Comparison of ENCODE assay signal across 20 mouse cellular contexts in the genomic region with DNA sequence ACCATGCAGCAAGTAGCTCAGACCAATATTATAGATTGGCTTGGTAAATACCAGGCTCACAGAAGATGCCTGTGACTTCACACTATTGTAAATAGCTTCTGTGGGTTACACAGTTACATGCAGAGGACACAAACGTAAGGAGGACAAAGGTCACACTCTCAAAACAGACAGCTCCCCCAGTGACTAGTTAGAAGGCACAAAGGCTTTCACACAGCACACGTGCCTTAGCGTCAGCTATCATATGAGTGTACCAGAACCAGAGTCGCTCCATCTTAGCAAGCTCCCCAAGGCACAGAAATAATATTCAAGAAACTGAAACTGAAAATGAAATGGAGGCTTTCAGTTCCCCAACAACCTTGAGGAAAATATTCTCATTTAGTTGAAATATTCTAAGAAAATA. TPM values are rescaled to one million over a fixed set of nuclear protein-coding genes. Genes with fewer than 3 reads are reported as not detected.
DNase-seq lines count a peak whose midpoint lies in the region; ATAC-seq and TF ChIP-seq lines count a peak whose summit lies in the region.
"Had no signal": no experiment of that assay in that cellular context is flagged by ENCODE, and none has a peak within 500 bp of the region (broad histone marks: within the 10 kb centered on the region; RNA-seq: fewer than 3 reads in every experiment).

No protein-coding gene starts in this region.

- H3K36me3 ChIP-seq in CH12.LX (replicated peaks in 1 of 2; ENCODE audit: control insufficient read depth in 1 of 2, insufficient read depth in 1 of 2, low read length in 1 of 2), result no peaks in the 10 kb centered on the region
- H3K36me3 ChIP-seq in intestine, postnatal 0 days (ENCODE audit: control insufficient read depth, insufficient read depth), result no peaks in the 10 kb centered on the region
- H3K36me3 ChIP-seq in megakaryocyte, embryonic 14.5 days (replicated peaks; ENCODE audit: low read length), result no peaks in the 10 kb centered on the region
- H3K36me3 ChIP-seq: forebrain, embryonic 12.5 days; G1E; heart, embryonic 15.5 days; hindbrain, embryonic 10.5 days had no signal

- no peak for TF ChIP-seq CTCF in CH12.LX (conservative IDR thresholded peaks at IDR 0.05 in 1 of 2, IDR thresholded peaks at IDR 0.05 in 1 of 2; ENCODE audit: low read depth in 2 of 2, low read length in 2 of 2)
- TF ChIP-seq CTCF in intestine, postnatal 0 days (IDR thresholded peaks at IDR 0.05; ENCODE audit: low read depth), result no peak

- WGBS in intestine, postnatal 0 days, result 38% methylated on average over 4 of the region's 4 CpGs

- no peak overlapping the region for H3K9ac ChIP-seq in CH12.LX (ENCODE audit: insufficient read depth, low read depth)
- H3K9ac ChIP-seq in intestine, postnatal 0 days (ENCODE audit: low read depth, low read length), result no peak overlapping the region
- H3K9ac ChIP-seq: forebrain, embryonic 12.5 days; heart, embryonic 15.5 days had no signal

- H3K79me2 ChIP-seq in CH12.LX (replicated peaks; ENCODE audit: control insufficient read depth, extremely low read depth, insufficient read depth, poor library complexity, severe bottlenecking), result no peaks in the 10 kb centered on the region

- peak overlapping the region; percentile 16; the same call in 1 of the 2 replicates for H3K4me2 ChIP-seq in CH12.LX (ENCODE audit: insufficient read depth, low read depth, poor library complexity, severe bottlenecking)
- no peak overlapping the region for H3K4me2 ChIP-seq in intestine, postnatal 0 days (replicated peaks; ENCODE audit: low read depth)
- H3K4me2 ChIP-seq: forebrain, embryonic 12.5 days; heart, embryonic 15.5 days had no signal

- peak; percentile 47 for DNase-seq in A20 (ENCODE audit: low read depth, low spot score)
- peak; percentile 70 for DNase-seq in CH12.LX (ENCODE audit: extremely low read depth)
- no peak for DNase-seq in lung, postnatal 4 days
- no peak for DNase-seq in gastrocnemius, postnatal 10 days
- DNase-seq in adrenal gland, adult 8-10 months, result no peak
- DNase-seq in left cerebral cortex, postnatal 10 days (ENCODE audit: extremely low spot score in 1 of 2, low spot score in 2 of 2), result no peak
- DNase-seq: adrenal gland, postnatal 36 days; cerebellum, adult 18-20 months; cerebellum, postnatal 36 days; heart, adult 2 months; thymus, postnatal 4 days had no signal

- TF ChIP-seq RAD21 in CH12.LX (IDR thresholded peaks at IDR 0.05; ENCODE audit: low read depth, low read length), result no peak

- H3K4me3 ChIP-seq in CH12.LX (replicated peaks in 1 of 3; ENCODE audit: low read depth in 2 of 3, low read length in 2 of 3, poor library complexity in 1 of 3), result no peak overlapping the region
- no peak overlapping the region for H3K4me3 ChIP-seq in intestine, postnatal 0 days (ENCODE audit: low read depth, low read length)
- peak overlapping the region; percentile 48 for H3K4me3 ChIP-seq in megakaryocyte, embryonic 14.5 days (replicated peaks)
- H3K4me3 ChIP-seq: forebrain, embryonic 12.5 days; heart, adult 2 months; heart, embryonic 15.5 days; hindbrain, embryonic 10.5 days had no signal

- H3K4me1 ChIP-seq in CH12.LX (ENCODE audit: control insufficient read depth in 1 of 2, insufficient read depth in 2 of 2), result peaks cover 6 to 23% of the 10 kb centered on the region in 2 experiments; a peak in 3 of 4 replicates
- H3K4me1 ChIP-seq in intestine, postnatal 0 days (replicated peaks; ENCODE audit: control insufficient read depth, insufficient read depth, low read length), result no peaks in the 10 kb centered on the region
- H3K4me1 ChIP-seq in megakaryocyte, embryonic 14.5 days, result peaks cover 3% of the 10 kb centered on the region
- H3K4me1 ChIP-seq: forebrain, embryonic 12.5 days; heart, embryonic 15.5 days; hindbrain, embryonic 10.5 days had no signal

- intact Hi-C loops in left cerebral cortex, postnatal 10 days (cut with DNase I), result loop anchor here (10.0 kb wide), 1 partner anchor 1016 kb away; no protein-coding TSS in a partner anchor

- dilution Hi-C loops in CH12.LX (cut with MboI; ENCODE audit: extremely low pct_ligation_motif_present, extremely low pct_unique_long_range_greater_than_20kb, low sequenced_read_pairs), result no loop called here

- in situ Hi-C loops in CH12.LX (cut with MboI; ENCODE audit: low pct_ligation_motif_present, low pct_unique_long_range_greater_than_20kb, low sequenced_read_pairs), result no loop called here

- H3K27ac ChIP-seq in CH12.LX (ENCODE audit: insufficient read depth, low read depth), result no peak overlapping the region
- H3K27ac ChIP-seq in intestine, postnatal 0 days (ENCODE audit: low read depth, low read length), result no peak overlapping the region
- H3K27ac ChIP-seq: forebrain, embryonic 12.5 days; heart, adult 2 months; heart, embryonic 15.5 days; hindbrain, embryonic 10.5 days had no signal

- no peaks in the 10 kb centered on the region for H3K9me3 ChIP-seq in CH12.LX (replicated peaks; ENCODE audit: low read length)
- H3K9me3 ChIP-seq in intestine, postnatal 0 days (ENCODE audit: control insufficient read depth), result no peaks in the 10 kb centered on the region
- H3K9me3 ChIP-seq in megakaryocyte, embryonic 14.5 days, result peaks cover 9% of the 10 kb centered on the region
- H3K9me3 ChIP-seq: forebrain, embryonic 12.5 days; heart, embryonic 15.5 days; hindbrain, embryonic 10.5 days had no signal

- H3K27me3 ChIP-seq in CH12.LX (replicated peaks), result no peaks in the 10 kb centered on the region
- H3K27me3 ChIP-seq in intestine, postnatal 0 days (replicated peaks; ENCODE audit: control insufficient read depth, insufficient read depth, low read length), result no peaks in the 10 kb centered on the region
- peaks cover 8% of the 10 kb centered on the region for H3K27me3 ChIP-seq in megakaryocyte, embryonic 14.5 days (replicated peaks)
- H3K27me3 ChIP-seq: forebrain, embryonic 12.5 days; heart, embryonic 15.5 days had no signal

- peak; percentile 59 for ATAC-seq in intestine, postnatal 0 days
- ATAC-seq: hindbrain, postnatal 0 days; lung, postnatal 0 days; midbrain, embryonic 16.5 days had no signal

- TF ChIP-seq EP300 in CH12.LX (IDR thresholded peaks at IDR 0.05; ENCODE audit: low read length), result peak; percentile 85

- TF ChIP-seq POLR2A in CH12.LX (IDR thresholded peaks at IDR 0.05; ENCODE audit: low read depth, low read length), result no peak

TF ChIP-seq in CH12.LX, 34 proteins besides CTCF, POLR2A, EP300 and RAD21:
- TF ChIP-seq NELFE (IDR thresholded peaks at IDR 0.05; ENCODE audit: low read depth, low read length) (no peak), IRF4 (IDR thresholded peaks at IDR 0.05; ENCODE audit: low read depth, low read length) (peak; percentile 94), E2F4 (IDR thresholded peaks at IDR 0.05; ENCODE audit: insufficient replicate concordance, low read depth, low read length) (0 out of 2 replicates have a peak, but pooled peaks have one; percentile 13), JUND (conservative IDR thresholded peaks at IDR 0.05; ENCODE audit: low read depth, low read length) (0 out of 2 replicates have a peak, but pooled peaks have one; percentile 30), RCOR1 (conservative IDR thresholded peaks at IDR 0.05; ENCODE audit: low read depth, low read length) (0 out of 2 replicates have a peak, but pooled peaks have one; percentile 45), CHD2 (IDR thresholded peaks at IDR 0.05; ENCODE audit: low read length) (no peak), ZNF384 (IDR thresholded peaks at IDR 0.05; ENCODE audit: low read depth, low read length) (no peak), MYC (IDR thresholded peaks at IDR 0.05; ENCODE audit: low read depth, low read length) (peak; percentile 65; the same call in 1 of the 2 replicates), BHLHE40 (IDR thresholded peaks at IDR 0.05; ENCODE audit: low read depth, low read length) (peak; percentile 94), MAX (IDR thresholded peaks at IDR 0.05; ENCODE audit: low read length) (peak; percentile 86), ETS1 (conservative IDR thresholded peaks at IDR 0.05; ENCODE audit: low read depth, low read length) (peak; percentile 84), MEF2A (IDR thresholded peaks at IDR 0.05; ENCODE audit: borderline replicate concordance, low read depth, low read length) (peak; percentile 25; the same call in 1 of the 2 replicates)

RNA-seq across cellular contexts. Expression of a gene that starts 10.1 kb away (rescaled TPM):
- total RNA-seq in CH12.LX (2012; rRNA removed) (7.9 and 12.3 TPM in 2 replicates), CH12.LX (2014; rRNA removed) (11.9 and 12.5 TPM in 2 replicates)
- 11.6 and 15.4 TPM in 2 replicates for polyA plus RNA-seq in CH12.LX (2012; ENCODE audit: insufficient read length, low read depth)
- 7.2 and 8.7 TPM in 2 replicates for polyA plus RNA-seq in intestine, postnatal 0 days (2015; fragmentation: Nextera tagmentation; extraction: Ambion mirVana)
- 1.1 and 1.2 TPM in 2 replicates for polyA plus RNA-seq in megakaryocyte, embryonic 14.5 days (2012; ENCODE audit: insufficient read depth, low replicate concordance)
- total RNA-seq in gastrocnemius, postnatal 10 days (2021), result 10 to 100 TPM; 26.8 to 35.2 TPM
- 100 to 1,000 TPM; 112 to 154 (median 134) TPM for total RNA-seq in adrenal gland, adult 8-10 months (2022)
- 10 to 100 TPM; 20.3 to 20.5 TPM for total RNA-seq in left cerebral cortex, postnatal 10 days (2021)
- total RNA-seq: G1E had no signal
- polyA plus RNA-seq: G1E had no signal

Comparison
In these comparisons a context has a peak if more than half of its experiments do, and no peak if none do; other contexts are left out.
1. DNase-seq: peak in A20 (single experiment) and CH12.LX (single experiment); none in lung, postnatal 4 days (0 of 2), gastrocnemius, postnatal 10 days (single experiment), adrenal gland, adult 8-10 months (single experiment) and left cerebral cortex, postnatal 10 days (0 of 2).